Mouse (Mus musculus): Measurements from ENCODE around the gene Man1a2.

The Man1a2 gene

GRCm38 (mm10) chr3:100561561-100562175 lies 123.6 kb downstream of the Man1a2 start:
- no peak for DNase-seq

- no peak for DNase-seq
These were observed 125.9 kb downstream of the Man1a2 start for GRCm38 (mm10) chr3:100559431-100559830.

- no peak for DNase-seq
These were observed 127.0 kb downstream of the Man1a2 start for GRCm38 (mm10) chr3:100558211-100558708.

DNA sequence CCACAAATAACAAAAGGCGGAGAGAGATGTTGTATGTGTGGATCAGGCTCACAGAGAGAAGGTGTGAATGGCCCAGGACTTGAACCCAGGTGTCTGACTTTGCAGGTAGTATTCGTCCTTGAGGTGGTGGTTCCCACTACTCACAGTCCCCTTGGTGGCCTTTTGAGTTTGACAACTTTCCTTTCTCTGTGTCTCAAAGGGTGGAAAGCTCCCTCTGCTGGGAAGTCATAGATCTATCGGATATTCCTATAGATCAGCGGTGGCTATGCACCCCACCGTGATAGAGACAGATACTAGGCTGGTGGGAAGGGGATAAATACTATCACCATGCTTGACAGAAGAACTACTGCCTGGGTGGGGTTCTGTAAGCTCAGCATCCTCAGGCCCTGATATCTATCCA lies 130.5 kb downstream of the Man1a2 start:
- peak in 1 of 2 experiments; percentile 25 for DNase-seq

DNA sequence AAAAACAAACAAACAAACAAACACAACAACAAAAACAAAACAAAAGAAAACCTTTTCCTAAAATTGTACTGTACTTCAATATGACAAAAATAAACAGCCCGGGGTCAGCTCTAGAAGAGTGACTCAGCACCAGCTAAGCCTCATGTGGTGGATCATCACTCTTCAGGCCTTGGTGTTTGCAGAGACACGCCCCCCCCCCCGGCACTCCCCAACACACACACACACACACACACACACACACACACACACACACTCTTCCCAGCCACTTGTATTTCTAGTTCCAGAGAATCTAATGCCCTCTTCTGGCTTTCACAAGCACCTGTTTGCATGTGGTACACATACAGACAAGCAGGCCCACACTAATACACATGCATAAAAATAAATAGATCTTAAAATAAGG lies 133.1 kb downstream of the Man1a2 start:
- DNase-seq, result no peak

GRCm38 (mm10) chr3:100547913-100548292 lies 137.4 kb downstream of the Man1a2 start:
- no peak for DNase-seq

DNA sequence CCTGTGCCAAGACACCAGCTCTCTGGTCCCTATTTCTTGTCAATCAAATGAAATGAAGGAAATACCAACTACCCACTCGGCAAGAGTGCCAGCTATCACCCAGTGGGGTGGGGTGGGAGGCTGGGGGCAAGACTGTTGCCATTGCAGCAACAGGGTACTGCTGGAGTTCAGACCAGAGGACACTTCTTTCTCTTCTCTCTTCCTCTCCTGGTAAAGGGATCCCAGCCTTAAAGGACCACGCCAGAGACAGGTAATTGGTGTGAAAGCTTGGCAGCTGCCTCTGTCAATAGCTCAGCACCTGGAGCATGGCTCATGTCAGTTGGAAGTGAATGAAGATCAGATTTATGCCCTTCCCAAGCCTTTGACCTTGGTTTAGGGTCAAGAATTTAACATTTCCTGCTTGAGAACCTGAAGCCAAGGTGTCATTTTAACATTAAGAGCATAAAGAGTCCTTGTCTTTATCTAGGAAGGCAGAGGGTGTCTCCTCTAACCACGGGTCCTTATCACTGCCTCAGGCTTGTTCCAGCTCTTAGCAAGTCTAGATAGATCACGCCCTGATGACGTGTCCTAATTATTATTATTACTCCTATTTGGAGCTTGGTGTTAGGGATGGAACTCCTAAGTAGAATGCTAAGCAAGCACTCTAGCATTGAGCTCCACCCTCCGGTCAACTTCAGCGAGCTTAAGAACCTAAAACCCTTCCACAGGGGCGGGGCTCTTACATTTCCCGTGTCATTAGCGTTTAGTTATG lies 138.0 kb downstream of the Man1a2 start:
- DNase-seq, result no peak

- no peak for DNase-seq
These were observed 148.6 kb downstream of the Man1a2 start for GRCm38 (mm10) chr3:100536686-100537085.

GRCm38 (mm10) chr3:100535902-100536301 lies 149.4 kb downstream of the Man1a2 start:
- DNase-seq, result no peak

DNA sequence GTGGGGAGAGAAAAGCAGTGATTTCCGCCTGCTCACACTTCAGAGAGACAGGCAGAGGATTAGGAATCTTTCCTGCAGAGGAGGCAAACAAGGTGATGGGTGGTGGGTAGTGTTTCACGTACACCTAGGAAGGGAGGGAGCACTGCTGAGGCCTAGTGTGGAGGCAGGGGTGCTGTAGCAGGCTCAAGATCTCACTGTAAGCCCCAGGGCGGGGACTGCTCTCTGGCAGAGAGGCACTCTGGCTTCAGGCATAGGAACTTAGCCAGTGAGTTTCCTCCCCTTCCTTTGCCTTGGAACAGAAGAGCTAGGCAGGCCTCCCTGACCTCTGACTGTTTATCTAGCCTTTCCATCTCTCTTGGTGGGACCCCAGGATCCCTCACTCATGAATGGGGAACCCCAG lies 150.0 kb downstream of the Man1a2 start:
- no peak for DNase-seq

DNA sequence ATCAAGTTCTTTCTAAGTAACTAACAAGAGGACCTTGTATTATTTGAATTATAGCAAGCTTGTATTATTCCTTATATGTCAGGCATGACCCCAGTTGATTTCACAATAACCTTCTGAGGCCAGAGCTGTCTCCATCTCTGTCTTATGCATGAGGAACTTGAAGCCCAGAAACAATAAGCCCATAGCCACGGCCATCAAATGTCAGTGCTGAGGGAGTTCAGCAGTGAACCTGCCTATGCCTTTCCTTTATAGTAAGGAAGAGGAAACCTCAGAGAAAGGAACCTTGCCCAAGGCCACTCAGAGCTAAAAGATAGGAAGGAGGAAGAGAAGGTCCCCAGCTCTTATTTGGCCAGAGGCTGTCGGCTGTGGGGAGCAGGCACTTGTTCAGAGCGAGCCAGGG lies 150.9 kb downstream of the Man1a2 start:
- no peak for DNase-seq

DNA sequence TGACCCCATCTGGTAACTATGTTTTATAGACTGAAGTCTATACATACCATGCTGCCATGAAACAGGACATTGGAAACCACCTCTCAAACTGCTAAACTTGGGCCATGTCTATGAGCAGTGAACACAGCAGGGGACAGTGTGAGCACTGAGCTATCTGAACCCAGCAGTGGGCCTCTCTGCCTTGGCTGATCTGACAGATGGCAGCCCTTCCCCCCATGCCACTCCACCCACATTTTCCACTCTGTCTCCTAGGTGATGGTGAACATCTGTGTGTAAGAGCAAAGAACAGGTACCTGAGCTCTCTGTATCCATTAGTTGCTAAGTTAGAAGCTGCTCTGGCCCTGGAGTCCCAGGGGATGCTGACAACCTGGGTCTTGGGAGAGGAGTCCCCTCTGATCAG lies 151.9 kb downstream of the Man1a2 start:
- DNase-seq, result no peak

DNA sequence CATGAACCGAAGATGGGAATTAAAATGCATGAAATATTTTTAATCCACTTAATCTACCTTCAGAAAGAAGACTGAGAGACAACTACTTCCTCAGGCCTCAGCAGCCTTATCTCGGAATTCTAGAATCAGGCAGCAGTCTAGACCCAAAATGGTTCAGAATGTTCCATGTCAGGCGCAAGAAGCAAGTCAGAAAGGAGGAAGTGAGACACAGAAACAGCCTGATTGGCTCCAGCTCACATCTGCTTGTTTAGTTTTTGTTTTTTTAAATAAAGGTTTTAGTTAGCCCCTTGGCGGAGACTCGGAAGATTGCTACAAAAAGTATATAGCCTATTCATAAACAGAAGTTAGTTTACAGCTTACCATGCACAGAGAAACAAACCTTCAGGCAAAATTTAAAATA lies 154.4 kb downstream of the Man1a2 start:
- DNase-seq, result no peak

- DNase-seq, result no peak
These were observed 155.0 kb downstream of the Man1a2 start for GRCm38 (mm10) chr3:100530244-100530788.

GRCm38 (mm10) chr3:100522671-100523070 lies 162.6 kb downstream of the Man1a2 start:
- no peak for DNase-seq

- no peak for DNase-seq
These were observed 163.7 kb downstream of the Man1a2 start for GRCm38 (mm10) chr3:100521626-100522025.

GRCm38 (mm10) chr3:100515754-100516141 lies 169.6 kb downstream of the Man1a2 start:
- no peak for DNase-seq

GRCm38 (mm10) chr3:100515093-100515753 lies 170.1 kb downstream of the Man1a2 start:
- DNase-seq, result no peak

Data from kidney, postnatal 4 days (tissue).